Mouse (Mus musculus) testis, adult 2 months (tissue): Measurements from ENCODE around the gene Arhgef19.

Experiments used
- CTCF ChIP-seq: fragments of 200-500 bp; IDR thresholded peaks from 2 replicates; pipeline ENCODE4 v1.5.1; 2012; ENCODE audit warnings: low read depth, mild to moderate bottlenecking, inconsistent platforms, low read length, moderate library complexity; ENCODE audit not compliant: control insufficient read depth, insufficient read depth, insufficient replicate concordance
- POLR2A ChIP-seq: fragments of 200-500 bp; IDR thresholded peaks from 2 replicates; pipeline ENCODE4 v1.6.1; 2012; ENCODE audit warnings: low read depth, mild to moderate bottlenecking, inconsistent platforms, low read length, moderate library complexity; ENCODE audit not compliant: control insufficient read depth

GRCm38 (mm10) chr4:141267250-141267649 is 28.0 kb downstream of the Arhgef19 start:
- TF ChIP-seq CTCF (no peak), POLR2A (no peak)
